Mouse (Mus musculus) liver, postnatal 0 days (tissue): ENCODE data around the gene Cenph.

Experiments used
- CTCF ChIP-seq: sonication (generic); IDR thresholded peaks from 2 replicates; pipeline ENCODE4 v1.5.1; 2016; ENCODE audit warnings: antibody characterized with exemption, low read depth
- EP300 ChIP-seq: IDR thresholded peaks from 2 replicates; pipeline ENCODE4 v1.6.1; 2016; ENCODE audit warnings: antibody characterized with exemption, low read depth, mild to moderate bottlenecking

- no peak for TF ChIP-seq CTCF
- TF ChIP-seq EP300, result no peak
Measured at GRCm38 (mm10) chr13:100823863-100824262, 48.2 kb upstream of the Cenph start.
